Mouse (Mus musculus) lung, embryonic 14.5 days (tissue): Measurements from ENCODE around the gene Ift20. TPM values are rescaled to one million over a fixed set of nuclear protein-coding genes. Genes with fewer than 3 reads are reported as not detected.
A peak's percentile ranks its signal among the peaks of the same experiment; 100 is the strongest.

Experiments
- ATAC-seq: fragments of 200-750 bp; cut with Nextera tagmentation; 2 replicates; pipeline ENCODE4 v1.8.0; 2017; ENCODE audit warnings: mild to moderate bottlenecking, moderate TSS enrichment, moderate library complexity; ENCODE audit not compliant: insufficient read depth
- DNase-seq: peaks from one replicate; pipeline ENCODE4 v3.0.0-alpha.2; 2015
- H3K27ac ChIP-seq: fragments of 300-500 bp; sonication (generic); 2 replicates; pipeline ENCODE4 v1.5.1; 2014; ENCODE audit warnings: low read depth, mild to moderate bottlenecking, moderate library complexity
- H3K27me3 ChIP-seq: fragments of 300-500 bp; sonication (generic); 2 replicates; pipeline ENCODE4 v1.6.1; 2014; ENCODE audit warnings: low read length, control low read depth; ENCODE audit not compliant: insufficient read depth
- H3K36me3 ChIP-seq: fragments of 300-500 bp; sonication (generic); 2 replicates; pipeline ENCODE4 v1.6.1; 2014; ENCODE audit warnings: control low read depth; ENCODE audit not compliant: insufficient read depth
- H3K4me1 ChIP-seq: fragments of 300-500 bp; sonication (generic); 2 replicates; pipeline ENCODE4 v1.6.1; 2014; ENCODE audit warnings: antibody characterized with exemption, control low read depth; ENCODE audit not compliant: insufficient read depth
- H3K4me2 ChIP-seq: fragments of 300-500 bp; sonication (generic); 2 replicates; pipeline ENCODE4 v1.6.1; 2014; ENCODE audit warnings: mild to moderate bottlenecking
- H3K4me3 ChIP-seq: fragments of 300-500 bp; sonication (generic); 2 replicates; pipeline ENCODE4 v1.5.1; 2014; ENCODE audit warnings: low read depth, low read length
- H3K9ac ChIP-seq: fragments of 300-500 bp; sonication (generic); 2 replicates; pipeline ENCODE4 v1.6.1; 2014
- H3K9me3 ChIP-seq: fragments of 300-500 bp; sonication (generic); 2 replicates; pipeline ENCODE4 v1.6.1; 2016; ENCODE audit warnings: low read depth, low read length, control low read depth
- CTCF ChIP-seq: IDR thresholded peaks from 2 replicates; pipeline ENCODE4 v1.5.1; 2016; ENCODE audit warnings: antibody characterized with exemption, low read depth
- WGBS: fragments of 180-500 bp; shearing (Covaris S2); extraction: QIAGEN DNeasy Blood & Tissue Kit; methylation state at CpG from one replicate; pipeline ENCODE4 v1.1.7; 2014; 5-methylcytosine and 5-hydroxymethylcytosine counted together
- polyA plus RNA-seq: library from polyadenylated mRNA; unstranded; fragments of >200 nt; fragmentation: Nextera tagmentation; extraction: Ambion mirVana; gene quantifications from 2 replicates; pipeline ENCODE4 v1.2.1, GENCODE M21; 2014

Gene Ift20
- 119 and 134 TPM in 2 replicates for polyA plus RNA-seq

GRCm38 (mm10) chr11:78536080-78536689, at the start of gene Ift20, which contains the start of gene Tnfaip1:
TSS of gene Ift20 (plus strand) at chr11:78536361.
TSS of gene Tnfaip1 (minus strand) at chr11:78536332.
- Histone ChIP-seq H3K27ac (peak within 1 kb of the TSS; percentile 92), H3K36me3 (peaks cover 30% of the 10 kb centered on the region), H3K9me3 (no peaks in the 10 kb centered on the region), H3K4me2 (peak within 1 kb of the TSS; percentile 92), H3K27me3 (no peaks in the 10 kb centered on the region), H3K9ac (peak within 1 kb of the TSS; percentile 89), H3K4me3 (peak within 1 kb of the TSS; percentile 80), H3K4me1 (0 out of 2 replicates have a peak, but pooled peaks cover 12% of the 10 kb centered on the region)
- DNase-seq (peak; percentile 99), ATAC-seq (peak; percentile 98)
- TF ChIP-seq CTCF: no peak
- WGBS: under 1% methylated on average over 52 of the region's 52 CpGs

GRCm38 (mm10) chr11:78488168-78488567, 48.0 kb upstream of the Ift20 start:
- Histone ChIP-seq H3K36me3 (no peaks in the 10 kb centered on the region), H3K9me3 (no peaks in the 10 kb centered on the region), H3K4me1 (no peaks in the 10 kb centered on the region), H3K4me3 (no peak overlapping the region), H3K27me3 (peaks cover 65% of the 10 kb centered on the region), H3K4me2 (no peak overlapping the region), H3K27ac (no peak overlapping the region), H3K9ac (no peak overlapping the region)
- DNase-seq (peak; percentile 83), ATAC-seq (no peak; the same call in 1 of the 2 replicates)
- peak; percentile 86 for TF ChIP-seq CTCF
- WGBS: 2% methylated on average over 8 of the region's 8 CpGs

- Histone ChIP-seq H3K36me3 (no peaks in the 10 kb centered on the region), H3K27ac (no peak overlapping the region), H3K27me3 (peaks cover 69% of the 10 kb centered on the region), H3K4me2 (peak overlapping the region; percentile 51), H3K4me1 (no peaks in the 10 kb centered on the region), H3K9me3 (no peaks in the 10 kb centered on the region), H3K4me3 (peak overlapping the region; percentile 18), H3K9ac (peak overlapping the region; percentile 6; the same call in 1 of the 2 replicates)
- no peak for ATAC-seq
- 8% methylated on average over 45 of the region's 48 CpGs for WGBS
- DNase-seq: peak; percentile 56
- peak; percentile 37; the same call in 1 of the 2 replicates for TF ChIP-seq CTCF
These were observed 45.4 kb upstream of the Ift20 start for GRCm38 (mm10) chr11:78490781-78491241.

GRCm38 (mm10) chr11:78495904-78496303, 40.3 kb upstream of the Ift20 start:
- ATAC-seq: no peak
- Histone ChIP-seq H3K9me3 (no peaks in the 10 kb centered on the region), H3K4me1 (0 out of 2 replicates have a peak, but pooled peaks cover 4% of the 10 kb centered on the region), H3K4me3 (no peak overlapping the region), H3K9ac (no peak overlapping the region), H3K27ac (no peak overlapping the region), H3K27me3 (peaks cover 65% of the 10 kb centered on the region), H3K4me2 (no peak overlapping the region), H3K36me3 (no peaks in the 10 kb centered on the region)
- 4% methylated on average over 6 of the region's 6 CpGs for WGBS
- TF ChIP-seq CTCF: no peak
- DNase-seq: peak; percentile 87

DNA sequence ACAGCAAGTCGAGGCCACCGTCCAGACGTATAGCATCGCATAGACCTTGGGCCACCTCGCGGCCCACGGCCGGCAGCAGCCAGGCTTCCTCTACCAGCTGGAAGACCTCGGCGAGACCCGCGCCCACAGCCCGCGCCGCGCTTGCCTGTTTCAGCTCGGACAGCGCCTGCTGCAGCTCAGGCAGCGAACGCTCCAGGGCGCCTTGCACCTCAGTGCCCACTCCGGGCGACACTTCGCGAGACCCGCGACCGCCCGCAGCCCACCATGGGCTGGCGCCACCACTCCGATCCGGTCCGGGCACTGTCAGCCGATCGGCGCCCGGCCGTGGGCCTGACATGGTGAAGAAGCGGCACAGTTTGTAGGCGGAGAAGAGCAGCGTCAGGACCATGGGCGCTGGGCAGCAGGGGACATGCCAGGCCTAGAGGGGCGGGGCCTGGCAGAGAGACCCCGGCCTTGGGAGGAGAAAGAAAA, 39.1 kb upstream of the Ift20 start:
- Histone ChIP-seq H3K4me2 (peak overlapping the region; percentile 99), H3K9ac (peak overlapping the region; percentile 41), H3K9me3 (no peaks in the 10 kb centered on the region), H3K27ac (no peak overlapping the region), H3K36me3 (no peaks in the 10 kb centered on the region), H3K27me3 (peaks cover 56% of the 10 kb centered on the region), H3K4me3 (peak overlapping the region; percentile 50), H3K4me1 (0 out of 2 replicates have a peak, but pooled peaks cover 4% of the 10 kb centered on the region)
- ATAC-seq: peak; percentile 51
- under 1% methylated on average over 44 of the region's 44 CpGs for WGBS
- no peak for TF ChIP-seq CTCF
- DNase-seq: peak; percentile 42

DNA sequence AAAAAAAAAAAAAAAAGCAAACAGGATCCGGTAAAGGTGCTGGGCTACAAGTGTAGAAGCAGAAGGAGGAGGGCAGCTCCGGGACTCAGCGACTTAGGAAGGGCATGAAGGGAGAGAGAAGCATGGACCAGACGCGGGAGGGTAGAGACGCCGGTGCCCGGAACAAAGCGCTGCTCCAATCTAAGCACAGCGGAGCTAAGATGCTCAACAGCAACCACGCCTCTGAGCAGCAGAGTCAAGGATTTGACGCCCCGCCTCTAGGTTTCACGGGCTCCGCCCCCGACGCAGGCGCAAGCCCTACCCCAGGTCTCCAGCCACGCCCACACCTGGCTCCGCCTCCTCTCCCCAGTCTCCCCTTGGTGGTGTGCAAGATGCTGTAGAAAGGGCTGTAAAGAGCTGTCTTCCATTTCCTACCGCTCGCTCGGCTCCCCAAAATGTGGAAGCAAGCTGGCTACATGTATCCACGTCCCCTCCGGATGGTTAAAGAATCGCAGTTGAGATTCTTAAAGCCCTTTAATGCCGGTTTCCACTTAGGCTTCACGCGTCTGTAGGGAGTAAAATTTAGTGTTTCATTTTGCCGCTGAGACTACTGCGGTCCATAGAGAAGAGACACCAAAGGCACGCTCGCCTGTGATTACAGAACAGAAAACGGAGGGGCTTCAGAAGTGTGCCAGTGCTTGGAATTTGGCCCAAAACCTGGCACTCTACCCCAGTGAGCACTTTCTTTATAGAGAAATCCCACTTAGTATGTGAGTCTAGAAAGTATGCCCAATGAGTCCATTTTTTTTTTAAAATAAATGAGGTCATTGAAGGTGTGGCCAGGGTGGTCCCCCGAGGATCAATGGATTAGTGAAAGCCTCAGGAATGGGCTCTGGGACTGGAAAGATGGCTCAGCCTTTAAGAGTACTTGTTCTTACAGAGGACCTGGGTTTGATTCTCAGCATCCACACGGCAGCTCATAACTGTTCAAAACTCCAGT, 38.3 kb upstream of the Ift20 start, which contains the start of gene Sarm1:
Sarm1 (minus strand) TSS at position 211 of the 979 bp plus-strand sequence.
- ATAC-seq (peak; percentile 94), DNase-seq (peak; percentile 98)
- 3% methylated on average over 36 of the region's 36 CpGs for WGBS
- no peak within 1 kb of the TSS for H3K27ac ChIP-seq
- H3K9me3 ChIP-seq: no peaks in the 10 kb centered on the region
- 0 out of 2 replicates have a peak, but pooled peaks cover 4% of the 10 kb centered on the region for H3K4me1 ChIP-seq
- 0 out of 2 replicates have a peak, but pooled peaks have one; percentile 15 for TF ChIP-seq CTCF
- peaks cover 56% of the 10 kb centered on the region for H3K27me3 ChIP-seq
- H3K4me2 ChIP-seq: peak within 1 kb of the TSS; percentile 99
- H3K9ac ChIP-seq: peak within 1 kb of the TSS; percentile 41
- no peaks in the 10 kb centered on the region for H3K36me3 ChIP-seq
- H3K4me3 ChIP-seq: peak within 1 kb of the TSS; percentile 50
